Mouse (Mus musculus): ENCODE measurements around the gene Usp43.

The Usp43 gene

GRCm38 (mm10) chr11:67897064-67897560 lies 24.8 kb downstream of the Usp43 start:
- peak; percentile 62 to 69 for DNase-seq (ENCODE audit: low spot score in 2 of 2)

- no peak for DNase-seq (ENCODE audit: low spot score in 2 of 2)
Measured at GRCm38 (mm10) chr11:67895641-67896040, 26.3 kb downstream of the Usp43 start.

- DNase-seq (ENCODE audit: low spot score in 2 of 2) = no peak
Measured at GRCm38 (mm10) chr11:67888521-67888920, 33.4 kb downstream of the Usp43 start.

- no peak for DNase-seq (ENCODE audit: low spot score in 2 of 2)
Measured at GRCm38 (mm10) chr11:67885921-67886320, 36.0 kb downstream of the Usp43 start.

- DNase-seq (ENCODE audit: low spot score in 2 of 2) = no peak
Measured at GRCm38 (mm10) chr11:67865521-67866197, 56.3 kb downstream of the Usp43 start.

GRCm38 (mm10) chr11:67865100-67865499 lies 56.9 kb downstream of the Usp43 start:
- no peak for DNase-seq (ENCODE audit: low spot score in 2 of 2)

GRCm38 (mm10) chr11:67861399-67861838 lies 60.5 kb downstream of the Usp43 start:
- DNase-seq (ENCODE audit: low spot score in 2 of 2) = no peak

- no peak for DNase-seq (ENCODE audit: low spot score in 2 of 2)
Measured at GRCm38 (mm10) chr11:67860743-67861398, 61.1 kb downstream of the Usp43 start.

- no peak for DNase-seq (ENCODE audit: low spot score in 2 of 2)
Measured at GRCm38 (mm10) chr11:67858518-67858917, 63.4 kb downstream of the Usp43 start.

GRCm38 (mm10) chr11:67855035-67855434 lies 66.9 kb downstream of the Usp43 start:
- DNase-seq (ENCODE audit: low spot score in 2 of 2) = peak in 1 of 2 experiments; percentile 13

GRCm38 (mm10) chr11:67853996-67854395 lies 68.0 kb downstream of the Usp43 start:
- DNase-seq (ENCODE audit: low spot score in 2 of 2) = no peak

- DNase-seq (ENCODE audit: low spot score in 2 of 2) = no peak
Measured at GRCm38 (mm10) chr11:67851770-67852169, 70.2 kb downstream of the Usp43 start.

GRCm38 (mm10) chr11:67845193-67845592 lies 76.8 kb downstream of the Usp43 start:
- DNase-seq (ENCODE audit: low spot score in 2 of 2) = no peak

GRCm38 (mm10) chr11:67839810-67840209 lies 82.1 kb downstream of the Usp43 start:
- DNase-seq (ENCODE audit: low spot score in 2 of 2) = no peak

- no peak for DNase-seq (ENCODE audit: low spot score in 2 of 2)
Measured at GRCm38 (mm10) chr11:67835408-67836078, 86.4 kb downstream of the Usp43 start.

GRCm38 (mm10) chr11:67831820-67832219 lies 90.1 kb downstream of the Usp43 start:
- no peak for DNase-seq (ENCODE audit: low spot score in 2 of 2)

- DNase-seq (ENCODE audit: low spot score in 2 of 2) = no peak
Measured at GRCm38 (mm10) chr11:67829530-67829929, 92.4 kb downstream of the Usp43 start.

GRCm38 (mm10) chr11:67828360-67829059 lies 93.4 kb downstream of the Usp43 start:
- DNase-seq (ENCODE audit: low spot score in 2 of 2) = no peak

- DNase-seq (ENCODE audit: low spot score in 2 of 2) = peak; percentile 37 to 49
Measured at GRCm38 (mm10) chr11:67821560-67821959, 100.4 kb downstream of the Usp43 start.

- peak; percentile 42 to 53 for DNase-seq (ENCODE audit: low spot score in 2 of 2)
Measured at GRCm38 (mm10) chr11:67820221-67820620, 101.7 kb downstream of the Usp43 start.

- DNase-seq (ENCODE audit: low spot score in 2 of 2) = peak; percentile 51 to 60
Measured at GRCm38 (mm10) chr11:67819604-67820003, 102.3 kb downstream of the Usp43 start.

GRCm38 (mm10) chr11:67811535-67811934 lies 110.4 kb downstream of the Usp43 start:
- peak; percentile 26 to 44 for DNase-seq (ENCODE audit: low spot score in 2 of 2)

All from right cerebral cortex, adult 2 months (tissue).